Mouse (Mus musculus): ENCODE measurements around the gene 4933402J07Rik.

The 4933402J07Rik gene

GRCm38 (mm10) chr8:87621181-87621580 lies 57.5 kb downstream of the 4933402J07Rik start:
- no peak for DNase-seq (ENCODE audit: low read depth)

- no peak for DNase-seq (ENCODE audit: low read depth)
Observed at GRCm38 (mm10) chr8:87629656-87630055, 66.0 kb downstream of the 4933402J07Rik start.

GRCm38 (mm10) chr8:87631776-87632175 lies 68.1 kb downstream of the 4933402J07Rik start:
- DNase-seq (ENCODE audit: low read depth): no peak

GRCm38 (mm10) chr8:87636226-87636742 lies 72.6 kb downstream of the 4933402J07Rik start:
- no peak for DNase-seq (ENCODE audit: low read depth)

Measured in fibroblast of lung, adult 2 months (primary cell).